Mouse (Mus musculus): Measurements from ENCODE around the gene Stmn1.

- TF ChIP-seq POLR2A (IDR thresholded peaks at IDR 0.05; ENCODE audit: low read depth, low read length) (no peak), CTCF (IDR thresholded peaks at IDR 0.05; ENCODE audit: extremely low read depth, insufficient read depth, insufficient read length, insufficient replicate concordance) (no peak)
Measured at GRCm38 (mm10) chr4:134501095-134501494, 33.0 kb downstream of the Stmn1 start.

All from spleen, adult 2 months (tissue).